Mouse (Mus musculus) heart, embryonic 12.5 days (tissue): ENCODE measurements around the gene Agbl2. TPM values are rescaled to one million over a fixed set of nuclear protein-coding genes. Genes with fewer than 3 reads are reported as not detected.

Source experiments
- ATAC-seq: fragments of 200-750 bp; cut with Nextera tagmentation; 2 replicates; pipeline ENCODE4 v1.8.0; 2017; ENCODE audit warnings: moderate TSS enrichment, moderate library complexity; ENCODE audit not compliant: insufficient number of reproducible peaks, low FRiP score
- H3K27ac ChIP-seq: fragments of 300-500 bp; sonication (generic); 2 replicates; pipeline ENCODE4 v1.5.1; 2016; ENCODE audit warnings: mild to moderate bottlenecking, moderate library complexity; ENCODE audit not compliant: poor library complexity, severe bottlenecking
- H3K27me3 ChIP-seq: fragments of 300-500 bp; sonication (generic); replicated peaks from 2 replicates; pipeline ENCODE4 v1.6.1; 2016; ENCODE audit warnings: mild to moderate bottlenecking, moderate library complexity
- H3K36me3 ChIP-seq: fragments of 300-500 bp; sonication (generic); 2 replicates; pipeline ENCODE4 v1.6.1; 2016; ENCODE audit warnings: mild to moderate bottlenecking, moderate library complexity
- H3K4me1 ChIP-seq: fragments of 300-500 bp; sonication (generic); replicated peaks from 2 replicates; pipeline ENCODE4 v1.6.1; 2016; ENCODE audit warnings: mild to moderate bottlenecking
- H3K4me2 ChIP-seq: fragments of 300-500 bp; sonication (generic); 2 replicates; pipeline ENCODE4 v1.6.1; 2016; ENCODE audit warnings: mild to moderate bottlenecking, moderate library complexity
- H3K4me3 ChIP-seq: fragments of 300-500 bp; sonication (generic); 2 replicates; pipeline ENCODE4 v1.5.1; 2016; ENCODE audit warnings: mild to moderate bottlenecking
- H3K9ac ChIP-seq: fragments of 300-500 bp; sonication (generic); 2 replicates; pipeline ENCODE4 v1.6.1; 2016; ENCODE audit warnings: mild to moderate bottlenecking, moderate library complexity
- H3K9me3 ChIP-seq: fragments of 300-500 bp; sonication (generic); replicated peaks from 2 replicates; pipeline ENCODE4 v1.6.1; 2016; ENCODE audit warnings: mild to moderate bottlenecking, moderate library complexity
- WGBS: fragments of 180-500 bp; shearing (Covaris S2); methylation state at CpG from one replicate; pipeline ENCODE4 v1.1.7; 2016; 5-methylcytosine and 5-hydroxymethylcytosine counted together
- polyA plus RNA-seq: library from polyadenylated mRNA; unstranded; fragments of >200 nt; fragmentation: Nextera tagmentation; extraction: Ambion mirVana; gene quantifications from 2 replicates; pipeline ENCODE4 v1.2.1, GENCODE M21; 2016

Agbl2 gene
- 1.1 and 1.4 TPM in 2 replicates for polyA plus RNA-seq

GRCm38 (mm10) chr2:90782458-90782857 lies at the start of gene Agbl2:
Gene Agbl2 (plus strand): TSS chr2:90782727.
- peak; percentile 64 for ATAC-seq
- no peaks in the 10 kb centered on the region for H3K9me3 ChIP-seq
- WGBS = 7% methylated on average over 11 of the region's 11 CpGs
- H3K4me1 ChIP-seq = peaks cover 8% of the 10 kb centered on the region
- H3K27me3 ChIP-seq = peaks cover 8% of the 10 kb centered on the region; the same call in 1 of the 2 replicates
- H3K36me3 ChIP-seq = peaks cover 27% of the 10 kb centered on the region
- peak within 1 kb of the TSS; percentile 68 for H3K9ac ChIP-seq
- H3K4me3 ChIP-seq = peak within 1 kb of the TSS; percentile 57
- H3K27ac ChIP-seq = no peak within 1 kb of the TSS
- H3K4me2 ChIP-seq = peak within 1 kb of the TSS; percentile 96

- ATAC-seq = no peak
- WGBS = 91% methylated on average over 11 of the region's 11 CpGs
- Histone ChIP-seq H3K9me3 (no peaks in the 10 kb centered on the region), H3K9ac (no peak overlapping the region), H3K27me3 (no peaks in the 10 kb centered on the region), H3K27ac (no peak overlapping the region), H3K36me3 (peaks cover 71% of the 10 kb centered on the region), H3K4me1 (no peaks in the 10 kb centered on the region), H3K4me3 (no peak overlapping the region), H3K4me2 (no peak overlapping the region)
These were observed 47.2 kb upstream of the Agbl2 start for GRCm38 (mm10) chr2:90735326-90735725.

- H3K9ac ChIP-seq = no peak overlapping the region
- H3K4me1 ChIP-seq = no peaks in the 10 kb centered on the region
- H3K27me3 ChIP-seq = no peaks in the 10 kb centered on the region
- H3K4me3 ChIP-seq = no peak overlapping the region
- no peaks in the 10 kb centered on the region for H3K9me3 ChIP-seq
- H3K36me3 ChIP-seq = peaks cover 39% of the 10 kb centered on the region
- no peak for ATAC-seq
- H3K4me2 ChIP-seq = no peak overlapping the region
- 89% methylated on average over 3 of the region's 3 CpGs for WGBS
- no peak overlapping the region for H3K27ac ChIP-seq
These were observed 43.7 kb upstream of the Agbl2 start for GRCm38 (mm10) chr2:90738801-90739200.

- Histone ChIP-seq H3K9ac (no peak overlapping the region), H3K36me3 (peaks cover 34% of the 10 kb centered on the region)
- WGBS = 87% methylated on average over 3 of the region's 3 CpGs
These were observed 43.2 kb upstream of the Agbl2 start for GRCm38 (mm10) chr2:90739327-90739726.

GRCm38 (mm10) chr2:90739921-90740320 lies 42.6 kb upstream of the Agbl2 start:
- 86% methylated on average over 5 of the region's 5 CpGs for WGBS
- no peaks in the 10 kb centered on the region for H3K27me3 ChIP-seq
- no peak overlapping the region for H3K9ac ChIP-seq
- H3K9me3 ChIP-seq = no peaks in the 10 kb centered on the region
- no peak overlapping the region for H3K4me2 ChIP-seq
- H3K36me3 ChIP-seq = peaks cover 28% of the 10 kb centered on the region
- ATAC-seq = no peak
- H3K4me1 ChIP-seq = no peaks in the 10 kb centered on the region
- no peak overlapping the region for H3K27ac ChIP-seq
- H3K4me3 ChIP-seq = no peak overlapping the region

More at GRCm38 (mm10) chr2:90739327-90739726, 43.2 kb upstream of the Agbl2 start:
- no peak overlapping the region for H3K4me2 ChIP-seq
- no peaks in the 10 kb centered on the region for H3K4me1 ChIP-seq
- H3K9me3 ChIP-seq = no peaks in the 10 kb centered on the region
- no peak overlapping the region for H3K27ac ChIP-seq
- no peaks in the 10 kb centered on the region for H3K27me3 ChIP-seq
- no peak overlapping the region for H3K4me3 ChIP-seq
- no peak for ATAC-seq

- peaks cover 13% of the 10 kb centered on the region for H3K4me1 ChIP-seq
- peak overlapping the region; percentile 65 for H3K4me2 ChIP-seq
- peak overlapping the region; percentile 98 for H3K4me3 ChIP-seq
- no peak for ATAC-seq
- no peak overlapping the region for H3K9ac ChIP-seq
- H3K36me3 ChIP-seq = peaks cover 18% of the 10 kb centered on the region
- 59% methylated on average over 12 of the region's 12 CpGs for WGBS
- no peaks in the 10 kb centered on the region for H3K27me3 ChIP-seq
- no peaks in the 10 kb centered on the region; the same call in 1 of the 2 replicates for H3K9me3 ChIP-seq
- H3K27ac ChIP-seq = peak overlapping the region; percentile 86
These were observed 38.1 kb upstream of the Agbl2 start for GRCm38 (mm10) chr2:90744285-90745052.

GRCm38 (mm10) chr2:90745053-90745678 lies 37.4 kb upstream of the Agbl2 start, which contains the start of gene Fnbp4:
Gene Fnbp4 (plus strand): TSS chr2:90745370.
- H3K4me2 ChIP-seq = peak within 1 kb of the TSS; percentile 82
- H3K4me1 ChIP-seq = peaks cover 17% of the 10 kb centered on the region
- H3K36me3 ChIP-seq = peaks cover 22% of the 10 kb centered on the region
- no peaks in the 10 kb centered on the region for H3K27me3 ChIP-seq
- H3K9ac ChIP-seq = peak within 1 kb of the TSS; percentile 95
- WGBS = under 1% methylated on average over 44 of the region's 44 CpGs
- H3K9me3 ChIP-seq = no peaks in the 10 kb centered on the region; the same call in 1 of the 2 replicates
- peak; percentile 99 for ATAC-seq
- peak within 1 kb of the TSS; percentile 98 for H3K4me3 ChIP-seq
- peak within 1 kb of the TSS; percentile 99 for H3K27ac ChIP-seq

GRCm38 (mm10) chr2:90745740-90746537 lies 36.6 kb upstream of the Agbl2 start:
- Histone ChIP-seq H3K27me3 (no peaks in the 10 kb centered on the region), H3K4me3 (peak overlapping the region; percentile 98), H3K9me3 (no peaks in the 10 kb centered on the region; the same call in 1 of the 2 replicates), H3K27ac (peak overlapping the region; percentile 99), H3K36me3 (peaks cover 28% of the 10 kb centered on the region), H3K4me2 (peak overlapping the region; percentile 82), H3K4me1 (peaks cover 17% of the 10 kb centered on the region), H3K9ac (peak overlapping the region; percentile 95)
- ATAC-seq = peak; percentile 26
- WGBS = under 1% methylated on average over 54 of the region's 54 CpGs

- Histone ChIP-seq H3K9me3 (no peaks in the 10 kb centered on the region; the same call in 1 of the 2 replicates), H3K4me2 (peak overlapping the region; percentile 82), H3K9ac (peak overlapping the region; percentile 95), H3K27ac (peak overlapping the region; percentile 99), H3K4me3 (peak overlapping the region; percentile 98), H3K27me3 (no peaks in the 10 kb centered on the region), H3K4me1 (peaks cover 17% of the 10 kb centered on the region), H3K36me3 (peaks cover 33% of the 10 kb centered on the region)
- 15% methylated on average over 4 of the region's 4 CpGs for WGBS
- ATAC-seq = no peak
These were observed 36.0 kb upstream of the Agbl2 start for GRCm38 (mm10) chr2:90746538-90746865.

- H3K9me3 ChIP-seq = no peaks in the 10 kb centered on the region; the same call in 1 of the 2 replicates
- H3K27ac ChIP-seq = no peak overlapping the region
- 89% methylated on average over 10 of the region's 10 CpGs for WGBS
- no peaks in the 10 kb centered on the region for H3K27me3 ChIP-seq
- H3K36me3 ChIP-seq = peaks cover 34% of the 10 kb centered on the region
- H3K4me2 ChIP-seq = peak overlapping the region; percentile 82
- H3K9ac ChIP-seq = no peak overlapping the region
- no peak for ATAC-seq
- H3K4me1 ChIP-seq = peaks cover 17% of the 10 kb centered on the region
- H3K4me3 ChIP-seq = peak overlapping the region; percentile 98
These were observed 35.4 kb upstream of the Agbl2 start for GRCm38 (mm10) chr2:90747131-90747530.
